Mouse (Mus musculus) hindbrain, embryonic 16.5 days (tissue): ENCODE data around the gene Tmed6. TPM values are rescaled to one million over a fixed set of nuclear protein-coding genes. Genes with fewer than 3 reads are reported as not detected.
"Not testable (repeated sequence)": the region's sequence is repeated elsewhere in the genome, so short reads cannot be mapped to it uniquely, and the experiment has no call there.

Experiments
- ATAC-seq: fragments of 200-750 bp; cut with Nextera tagmentation; 2 replicates; pipeline ENCODE4 v1.8.0; 2017; ENCODE audit warnings: moderate TSS enrichment, moderate library complexity
- H3K27ac ChIP-seq: fragments of 300-500 bp; sonication (generic); 2 replicates; pipeline ENCODE4 v1.5.1; 2014; ENCODE audit warnings: low read depth, mild to moderate bottlenecking, control low read depth, low read length, moderate library complexity
- H3K27me3 ChIP-seq: fragments of 300-500 bp; sonication (generic); replicated peaks from 2 replicates; pipeline ENCODE4 v1.6.1; 2014; ENCODE audit warnings: low read length; ENCODE audit not compliant: control insufficient read depth, insufficient read depth
- H3K36me3 ChIP-seq: fragments of 300-500 bp; sonication (generic); 2 replicates; pipeline ENCODE4 v1.6.1; 2014; ENCODE audit warnings: mild to moderate bottlenecking, low read length, moderate library complexity, mixed read lengths; ENCODE audit not compliant: control insufficient read depth, insufficient read depth
- H3K4me1 ChIP-seq: fragments of 300-500 bp; sonication (generic); 2 replicates; pipeline ENCODE4 v1.6.1; 2014; ENCODE audit warnings: low read depth, low read length; ENCODE audit not compliant: control insufficient read depth, insufficient read depth
- H3K4me2 ChIP-seq: fragments of 300-500 bp; sonication (generic); 2 replicates; pipeline ENCODE4 v1.6.1; 2014; ENCODE audit warnings: mild to moderate bottlenecking, low read length, control low read depth, moderate library complexity
- H3K4me3 ChIP-seq: fragments of 300-500 bp; sonication (generic); 2 replicates; pipeline ENCODE4 v1.5.1; 2014; ENCODE audit warnings: mild to moderate bottlenecking, low read length, control low read depth, moderate library complexity
- H3K9ac ChIP-seq: fragments of 300-500 bp; sonication (generic); 2 replicates; pipeline ENCODE4 v1.6.1; 2014; ENCODE audit warnings: low read depth, mild to moderate bottlenecking, control low read depth, low read length, moderate library complexity
- H3K9me3 ChIP-seq: fragments of 300-500 bp; sonication (generic); 2 replicates; pipeline ENCODE4 v1.6.1; 2014; ENCODE audit warnings: mild to moderate bottlenecking, low read length, moderate library complexity; ENCODE audit not compliant: control insufficient read depth
- WGBS: fragments of 180-500 bp; shearing (Covaris S2); extraction: QIAGEN DNeasy Blood & Tissue Kit; methylation state at CpG from one replicate; pipeline ENCODE4 v1.1.7; 2014; 5-methylcytosine and 5-hydroxymethylcytosine counted together
- polyA plus RNA-seq: library from polyadenylated mRNA; unstranded; fragments of >200 nt; fragmentation: Nextera tagmentation; extraction: Ambion mirVana; gene quantifications from 2 replicates; pipeline ENCODE4 v1.2.1, GENCODE M21; 2015

The Tmed6 gene
- polyA plus RNA-seq, 1 experiment from 2014 or later: not detected

GRCm38 (mm10) chr8:107049480-107049879 lies 16.0 kb downstream of the Tmed6 start:
- H3K27me3 ChIP-seq: no peaks in the 10 kb centered on the region
- H3K36me3 ChIP-seq: peaks cover 41% of the 10 kb centered on the region
- peak overlapping the region; percentile 90; the same call in 1 of the 2 replicates for H3K4me2 ChIP-seq
- H3K4me3 ChIP-seq: no peak overlapping the region
- no peak for ATAC-seq
- H3K9me3 ChIP-seq: no peaks in the 10 kb centered on the region
- H3K9ac ChIP-seq: no peak overlapping the region
- peaks cover 15% of the 10 kb centered on the region for H3K4me1 ChIP-seq
- 99% methylated on average over 4 of the region's 4 CpGs for WGBS
- H3K27ac ChIP-seq: no peak overlapping the region

GRCm38 (mm10) chr8:107048061-107048941 lies 17.1 kb downstream of the Tmed6 start, which contains the start of gene Pdf:
Pdf (minus strand) TSS chr8:107048614.
- peaks cover 15% of the 10 kb centered on the region for H3K4me1 ChIP-seq
- H3K9ac ChIP-seq: peak within 1 kb of the TSS; percentile 90
- H3K27me3 ChIP-seq: no peaks in the 10 kb centered on the region
- no peaks in the 10 kb centered on the region for H3K9me3 ChIP-seq
- peak within 1 kb of the TSS; percentile 91 for H3K27ac ChIP-seq
- peak within 1 kb of the TSS; percentile 82 for H3K4me3 ChIP-seq
- WGBS: under 1% methylated on average over 78 of the region's 87 CpGs
- ATAC-seq: peak; percentile 89
- peaks cover 44% of the 10 kb centered on the region for H3K36me3 ChIP-seq
- peak within 1 kb of the TSS; percentile 90 for H3K4me2 ChIP-seq

GRCm38 (mm10) chr8:107046976-107047375 lies 18.5 kb downstream of the Tmed6 start:
- H3K4me1 ChIP-seq: peaks cover 15% of the 10 kb centered on the region
- no peaks in the 10 kb centered on the region for H3K9me3 ChIP-seq
- 91% methylated on average over 5 of the region's 5 CpGs for WGBS
- no peak overlapping the region for H3K4me3 ChIP-seq
- no peak overlapping the region for H3K4me2 ChIP-seq
- H3K27me3 ChIP-seq: no peaks in the 10 kb centered on the region
- H3K27ac ChIP-seq: no peak overlapping the region
- peaks cover 48% of the 10 kb centered on the region for H3K36me3 ChIP-seq
- ATAC-seq: no peak
- H3K9ac ChIP-seq: no peak overlapping the region

- Histone ChIP-seq H3K4me1 (peaks cover 15% of the 10 kb centered on the region), H3K36me3 (peaks cover 51% of the 10 kb centered on the region), H3K4me3 (no peak overlapping the region), H3K9me3 (no peaks in the 10 kb centered on the region), H3K9ac (no peak overlapping the region), H3K4me2 (no peak overlapping the region), H3K27me3 (no peaks in the 10 kb centered on the region), H3K27ac (no peak overlapping the region)
- WGBS: 96% methylated on average over 6 of the region's 6 CpGs
- ATAC-seq: no peak
These were observed 20.0 kb downstream of the Tmed6 start for GRCm38 (mm10) chr8:107045478-107045877.

GRCm38 (mm10) chr8:107040632-107041031 lies 24.8 kb downstream of the Tmed6 start:
- no peaks in the 10 kb centered on the region for H3K27me3 ChIP-seq
- no peaks in the 10 kb centered on the region for H3K9me3 ChIP-seq
- no peak overlapping the region for H3K9ac ChIP-seq
- H3K4me3 ChIP-seq: no peak overlapping the region
- 86% methylated on average over 7 of the region's 7 CpGs for WGBS
- no peak overlapping the region for H3K4me2 ChIP-seq
- H3K4me1 ChIP-seq: no peaks in the 10 kb centered on the region
- peaks cover 66% of the 10 kb centered on the region for H3K36me3 ChIP-seq
- H3K27ac ChIP-seq: no peak overlapping the region
- no peak for ATAC-seq

GRCm38 (mm10) chr8:107036626-107037025 lies 28.8 kb downstream of the Tmed6 start:
- Histone ChIP-seq H3K9ac (no peak overlapping the region), H3K4me1 (peaks cover 18% of the 10 kb centered on the region), H3K36me3 (peaks cover 34% of the 10 kb centered on the region), H3K4me2 (no peak overlapping the region), H3K9me3 (no peaks in the 10 kb centered on the region), H3K27me3 (no peaks in the 10 kb centered on the region), H3K4me3 (no peak overlapping the region), H3K27ac (no peak overlapping the region)
- WGBS: 90% methylated on average over 8 of the region's 8 CpGs
- ATAC-seq: no peak

GRCm38 (mm10) chr8:107035641-107036040 lies 29.8 kb downstream of the Tmed6 start:
- no peak overlapping the region for H3K27ac ChIP-seq
- H3K4me1 ChIP-seq: peaks cover 18% of the 10 kb centered on the region
- H3K4me2 ChIP-seq: no peak overlapping the region
- ATAC-seq: no peak
- H3K9me3 ChIP-seq: no peaks in the 10 kb centered on the region
- H3K4me3 ChIP-seq: no peak overlapping the region
- WGBS: 81% methylated on average over 3 of the region's 3 CpGs
- H3K36me3 ChIP-seq: peaks cover 26% of the 10 kb centered on the region
- no peak overlapping the region for H3K9ac ChIP-seq
- H3K27me3 ChIP-seq: no peaks in the 10 kb centered on the region

- peaks cover 18% of the 10 kb centered on the region for H3K4me1 ChIP-seq
- H3K4me2 ChIP-seq, H3K27me3 ChIP-seq, H3K9me3 ChIP-seq, H3K4me3 ChIP-seq, ATAC-seq, H3K9ac ChIP-seq, H3K36me3 ChIP-seq, H3K27ac ChIP-seq: not testable (repeated sequence)
- 94% methylated on average over 2 of the region's 2 CpGs for WGBS
These were observed 31.8 kb downstream of the Tmed6 start for GRCm38 (mm10) chr8:107033609-107034008.

GRCm38 (mm10) chr8:107031577-107032090 lies 33.8 kb downstream of the Tmed6 start:
- H3K27ac ChIP-seq: peak overlapping the region; percentile 65
- no peaks in the 10 kb centered on the region for H3K27me3 ChIP-seq
- WGBS: 0% methylated on average over 40 of the region's 40 CpGs
- H3K36me3 ChIP-seq: peaks cover 1% of the 10 kb centered on the region; the same call in 1 of the 2 replicates
- H3K4me3 ChIP-seq: peak overlapping the region; percentile 97
- no peaks in the 10 kb centered on the region for H3K9me3 ChIP-seq
- peak overlapping the region; percentile 99 for H3K9ac ChIP-seq
- no peak for ATAC-seq
- peak overlapping the region; percentile 77 for H3K4me2 ChIP-seq
- H3K4me1 ChIP-seq: peaks cover 18% of the 10 kb centered on the region
